Mouse (Mus musculus) heart, postnatal 0 days (tissue): ENCODE measurements at regions not wholly inside any gene's neighbourhood (a gene's known extent, or its start where the extent isn't known, plus 50 kb on each side); places are given as distances from the start of the nearest gene placed in this dataset.

Experiments used
- ATAC-seq: fragments of 200-750 bp; cut with Nextera tagmentation; 2 replicates; pipeline ENCODE4 v1.8.0; 2017; ENCODE audit warnings: low read depth, moderate number of reproducible peaks, moderate library complexity; ENCODE audit not compliant: insufficient read depth
- DNase-seq: peaks from one replicate; pipeline ENCODE4 v3.0.0-alpha.2; 2016; ENCODE audit warnings: low spot score
- H3K27ac ChIP-seq: fragments of 300-500 bp; sonication (generic); 2 replicates; pipeline ENCODE4 v1.5.1; 2014; ENCODE audit warnings: low read depth, mild to moderate bottlenecking
- H3K27me3 ChIP-seq: fragments of 300-500 bp; sonication (generic); 2 replicates; pipeline ENCODE4 v1.6.1; 2014; ENCODE audit warnings: low read length, mixed read lengths; ENCODE audit not compliant: control insufficient read depth, insufficient read depth
- H3K36me3 ChIP-seq: fragments of 300-500 bp; sonication (generic); replicated peaks from 2 replicates; pipeline ENCODE4 v1.6.1; 2014; ENCODE audit warnings: low read length, mixed read lengths; ENCODE audit not compliant: control insufficient read depth, insufficient read depth
- H3K4me1 ChIP-seq: fragments of 300-500 bp; sonication (generic); 2 replicates; pipeline ENCODE4 v1.6.1; 2014; ENCODE audit warnings: antibody characterized with exemption; ENCODE audit not compliant: control insufficient read depth, insufficient read depth
- H3K4me2 ChIP-seq: fragments of 300-500 bp; sonication (generic); 2 replicates; pipeline ENCODE4 v1.6.1; 2014; ENCODE audit warnings: low read depth, mild to moderate bottlenecking, low read length, moderate library complexity
- H3K4me3 ChIP-seq: fragments of 300-500 bp; sonication (generic); 2 replicates; pipeline ENCODE4 v1.5.1; 2014; ENCODE audit warnings: low read depth, low read length
- H3K9ac ChIP-seq: fragments of 300-500 bp; sonication (generic); replicated peaks from 2 replicates; pipeline ENCODE4 v1.6.1; 2014; ENCODE audit warnings: low read depth, low read length, mixed read lengths
- H3K9me3 ChIP-seq: fragments of 300-500 bp; sonication (generic); replicated peaks from 2 replicates; pipeline ENCODE4 v1.6.1; 2016; ENCODE audit warnings: low read length; ENCODE audit not compliant: control insufficient read depth
- CTCF ChIP-seq: IDR thresholded peaks from 2 replicates; pipeline ENCODE4 v1.5.1; 2016; ENCODE audit warnings: antibody characterized with exemption, control low read depth, low read depth
- EP300 ChIP-seq: IDR thresholded peaks from 2 replicates; pipeline ENCODE4 v1.6.1; 2016; ENCODE audit warnings: antibody characterized with exemption, low read depth
- WGBS: fragments of 180-500 bp; shearing (Covaris S2); extraction: QIAGEN DNeasy Blood & Tissue Kit; methylation state at CpG from one replicate; pipeline ENCODE4 v1.1.7; 2014; 5-methylcytosine and 5-hydroxymethylcytosine counted together

GRCm38 (mm10) chr16:8246445-8246844 is 178.5 kb downstream of the Tmem114 start:
- no peak overlapping the region for H3K4me2 ChIP-seq
- H3K27ac ChIP-seq = no peak overlapping the region
- no peaks in the 10 kb centered on the region for H3K27me3 ChIP-seq
- TF ChIP-seq CTCF (no peak), EP300 (no peak)
- H3K4me1 ChIP-seq = no peaks in the 10 kb centered on the region
- ATAC-seq (no peak), DNase-seq (no peak)
- 87% methylated on average over 3 of the region's 3 CpGs for WGBS
- no peak overlapping the region for H3K4me3 ChIP-seq
- no peaks in the 10 kb centered on the region for H3K9me3 ChIP-seq
- H3K9ac ChIP-seq = no peak overlapping the region
- H3K36me3 ChIP-seq = no peaks in the 10 kb centered on the region

GRCm38 (mm10) chr16:8245612-8246011 is 179.3 kb downstream of the Tmem114 start:
- Histone ChIP-seq H3K4me1 (no peaks in the 10 kb centered on the region), H3K4me2 (no peak overlapping the region), H3K27me3 (no peaks in the 10 kb centered on the region), H3K36me3 (no peaks in the 10 kb centered on the region), H3K9ac (no peak overlapping the region), H3K9me3 (no peaks in the 10 kb centered on the region), H3K4me3 (no peak overlapping the region), H3K27ac (no peak overlapping the region)
- no peak for ATAC-seq
- DNase-seq = no peak
- 72% methylated on average over 3 of the region's 3 CpGs for WGBS
- TF ChIP-seq EP300 (no peak), CTCF (no peak)

GRCm38 (mm10) chr16:8234351-8234750 is 190.6 kb downstream of the Tmem114 start:
- Histone ChIP-seq H3K36me3 (no peaks in the 10 kb centered on the region), H3K4me1 (peaks cover 9% of the 10 kb centered on the region), H3K27me3 (no peaks in the 10 kb centered on the region), H3K9me3 (no peaks in the 10 kb centered on the region), H3K9ac (no peak overlapping the region), H3K4me2 (no peak overlapping the region), H3K27ac (no peak overlapping the region), H3K4me3 (no peak overlapping the region)
- ATAC-seq = no peak
- TF ChIP-seq EP300 (no peak), CTCF (no peak)
- no peak for DNase-seq
- 78% methylated on average over 1 of the region's 1 CpGs for WGBS

GRCm38 (mm10) chr16:8232079-8232478 is 192.9 kb downstream of the Tmem114 start:
- Histone ChIP-seq H3K4me2 (no peak overlapping the region), H3K36me3 (no peaks in the 10 kb centered on the region), H3K9ac (no peak overlapping the region), H3K4me3 (no peak overlapping the region), H3K9me3 (no peaks in the 10 kb centered on the region), H3K27me3 (no peaks in the 10 kb centered on the region), H3K27ac (peak overlapping the region; percentile 92), H3K4me1 (peaks cover 20% of the 10 kb centered on the region)
- ATAC-seq = peak; percentile 98
- WGBS = 30% methylated on average over 4 of the region's 4 CpGs
- peak; percentile 90 for TF ChIP-seq EP300
- TF ChIP-seq CTCF = no peak
- DNase-seq = peak; percentile 91

- ATAC-seq (no peak), DNase-seq (no peak)
- no peaks in the 10 kb centered on the region for H3K36me3 ChIP-seq
- no peak for TF ChIP-seq EP300
- H3K4me1 ChIP-seq = peaks cover 6% of the 10 kb centered on the region
- H3K4me3 ChIP-seq = no peak overlapping the region
- WGBS = 81% methylated on average over 10 of the region's 10 CpGs
- H3K9ac ChIP-seq = no peak overlapping the region
- no peak overlapping the region for H3K4me2 ChIP-seq
- H3K9me3 ChIP-seq = no peaks in the 10 kb centered on the region
- no peak overlapping the region for H3K27ac ChIP-seq
- H3K27me3 ChIP-seq = no peaks in the 10 kb centered on the region
Observed at GRCm38 (mm10) chr16:8223625-8224300, 201.2 kb downstream of the Tmem114 start.
